Mouse (Mus musculus) right cerebral cortex, adult 2 months (tissue): ENCODE results near the gene Tent5c.

Experiments used
- DNase-seq, 2 experiments: peaks; one replicate each; pipeline ENCODE4 v3.0.0; 2021 to 2022; ENCODE audit warnings: low spot score in 2 of 2

Gene Tent5c

GRCm38 (mm10) chr3:100487046-100487445 is 2.1 kb downstream of the Tent5c start:
- DNase-seq, result no peak

- DNase-seq, result no peak
These were observed 3.6 kb downstream of the Tent5c start for GRCm38 (mm10) chr3:100485390-100486132.

- DNase-seq, result no peak
These were observed 6.0 kb downstream of the Tent5c start for GRCm38 (mm10) chr3:100482971-100483610.

- no peak for DNase-seq
These were observed 6.7 kb downstream of the Tent5c start for GRCm38 (mm10) chr3:100482324-100482911.

- DNase-seq, result no peak
These were observed 8.7 kb downstream of the Tent5c start for GRCm38 (mm10) chr3:100480251-100481005.

- no peak for DNase-seq
These were observed 14.1 kb downstream of the Tent5c start for GRCm38 (mm10) chr3:100474950-100475472.

GRCm38 (mm10) chr3:100474536-100474935 is 14.6 kb downstream of the Tent5c start:
- no peak for DNase-seq

GRCm38 (mm10) chr3:100473146-100473545 is 16.0 kb downstream of the Tent5c start:
- no peak for DNase-seq

- no peak for DNase-seq
These were observed 18.2 kb downstream of the Tent5c start for GRCm38 (mm10) chr3:100470902-100471301.

- DNase-seq, result no peak
These were observed 19.0 kb downstream of the Tent5c start for GRCm38 (mm10) chr3:100470101-100470500.

- no peak for DNase-seq
These were observed 22.6 kb downstream of the Tent5c start for GRCm38 (mm10) chr3:100466551-100466950.

- DNase-seq, result no peak
These were observed 24.5 kb downstream of the Tent5c start for GRCm38 (mm10) chr3:100464596-100464995.

- DNase-seq, result no peak
These were observed 25.2 kb downstream of the Tent5c start for GRCm38 (mm10) chr3:100463959-100464265.

- no peak for DNase-seq
These were observed 25.8 kb downstream of the Tent5c start for GRCm38 (mm10) chr3:100463160-100463958.

GRCm38 (mm10) chr3:100462235-100463083 is 26.7 kb downstream of the Tent5c start:
- no peak for DNase-seq

- DNase-seq, result no peak
These were observed 28.6 kb downstream of the Tent5c start for GRCm38 (mm10) chr3:100460510-100460909.

GRCm38 (mm10) chr3:100443798-100444500 is 45.2 kb downstream of the Tent5c start:
- DNase-seq, result no peak

GRCm38 (mm10) chr3:100442499-100442898 is 46.6 kb downstream of the Tent5c start:
- DNase-seq, result no peak

GRCm38 (mm10) chr3:100440754-100441153 is 48.4 kb downstream of the Tent5c start:
- no peak for DNase-seq

- DNase-seq, result no peak
These were observed 49.1 kb downstream of the Tent5c start for GRCm38 (mm10) chr3:100440009-100440408.
